Mouse (Mus musculus) intestine, embryonic 14.5 days (tissue): ENCODE measurements around the gene Usp37. TPM values are rescaled to one million over a fixed set of nuclear protein-coding genes. Genes with fewer than 3 reads are reported as not detected.

ENCODE experiments used
- ATAC-seq: fragments of 200-750 bp; cut with Nextera tagmentation; replicated peaks from 2 replicates; pipeline ENCODE4 v1.8.0; 2017; ENCODE audit warnings: low read depth, moderate number of reproducible peaks, moderate TSS enrichment, moderate library complexity; ENCODE audit not compliant: low FRiP score, low TSS enrichment
- DNase-seq: peaks from one replicate; pipeline ENCODE4 v3.0.0-alpha.2; 2018; ENCODE audit warnings: low spot score
- H3K27ac ChIP-seq: fragments of 300-500 bp; sonication (generic); 2 replicates; pipeline ENCODE4 v1.5.1; 2014; ENCODE audit warnings: low read depth, mild to moderate bottlenecking, control low read depth
- H3K27me3 ChIP-seq: fragments of 300-500 bp; sonication (generic); replicated peaks from 2 replicates; pipeline ENCODE4 v1.6.1; 2014; ENCODE audit warnings: low read length, control low read depth; ENCODE audit not compliant: control insufficient read depth, insufficient read depth
- H3K36me3 ChIP-seq: fragments of 300-500 bp; sonication (generic); 2 replicates; pipeline ENCODE4 v1.6.1; 2014; ENCODE audit warnings: low read length, control low read depth; ENCODE audit not compliant: control insufficient read depth, insufficient read depth
- H3K4me1 ChIP-seq: fragments of 300-500 bp; sonication (generic); replicated peaks from 2 replicates; pipeline ENCODE4 v1.6.1; 2014; ENCODE audit warnings: low read length, control low read depth, mixed read lengths; ENCODE audit not compliant: control insufficient read depth, insufficient read depth
- H3K4me2 ChIP-seq: fragments of 300-500 bp; sonication (generic); 2 replicates; pipeline ENCODE4 v1.6.1; 2014; ENCODE audit warnings: low read length
- H3K4me3 ChIP-seq: fragments of 300-500 bp; sonication (generic); 2 replicates; pipeline ENCODE4 v1.5.1; 2014; ENCODE audit warnings: low read depth, low read length, control low read depth, mixed read lengths
- H3K9ac ChIP-seq: fragments of 300-500 bp; sonication (generic); 2 replicates; pipeline ENCODE4 v1.6.1; 2014; ENCODE audit warnings: mild to moderate bottlenecking, low read length
- H3K9me3 ChIP-seq: fragments of 300-500 bp; sonication (generic); 2 replicates; pipeline ENCODE4 v1.6.1; 2016; ENCODE audit warnings: low read length, control low read depth; ENCODE audit not compliant: control insufficient read depth
- WGBS: fragments of 180-500 bp; shearing (Covaris S2); extraction: QIAGEN DNeasy Blood & Tissue Kit; methylation state at CpG from one replicate; pipeline ENCODE4 v1.1.7; 2014; 5-methylcytosine and 5-hydroxymethylcytosine counted together
- polyA plus RNA-seq: library from polyadenylated mRNA; unstranded; fragments of >200 nt; fragmentation: Nextera tagmentation; extraction: Ambion mirVana; gene quantifications from 2 replicates; pipeline ENCODE4 v1.2.1, GENCODE M21; 2014

The Usp37 gene
- polyA plus RNA-seq, 1 experiment from 2014 or later: 34.8 TPM

DNA sequence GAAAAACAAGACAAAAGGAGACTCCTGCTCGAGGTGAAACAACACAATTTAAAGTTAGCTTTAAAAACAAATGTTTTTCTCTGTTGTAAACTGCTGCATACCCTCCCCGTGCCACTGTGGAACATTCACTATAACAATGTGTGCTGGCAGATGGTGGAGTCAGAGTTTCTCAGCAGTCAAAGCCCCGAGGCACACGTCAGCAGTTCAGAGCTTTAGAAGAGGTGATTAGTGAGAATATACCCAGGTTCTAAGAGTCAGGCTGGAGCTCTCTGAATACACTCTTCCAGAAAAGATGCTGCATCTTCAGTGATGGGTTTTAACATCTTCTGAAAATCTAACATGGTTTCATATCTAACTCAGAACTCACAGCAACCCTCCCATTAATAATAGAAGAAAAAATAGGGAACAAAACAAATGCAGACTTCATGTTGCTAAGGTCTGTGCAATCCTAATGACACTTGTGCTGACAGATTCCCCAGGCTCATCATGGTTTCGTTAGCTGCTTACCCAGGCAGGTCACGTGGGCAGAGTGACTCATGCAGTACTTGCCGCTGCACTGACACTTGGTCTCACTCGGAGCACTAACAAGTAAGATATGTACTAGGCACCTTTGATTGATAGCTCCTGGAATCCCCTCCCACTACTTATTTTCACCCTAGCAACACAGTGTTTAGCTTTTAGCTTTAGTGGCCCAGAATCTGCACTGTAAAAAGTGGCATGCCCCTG lies 106.2 kb downstream of the Usp37 start:
- peaks cover 88% of the 10 kb centered on the region for H3K36me3 ChIP-seq
- H3K9ac ChIP-seq: no peak overlapping the region
- ATAC-seq: 0 out of 2 replicates have a peak, but pooled peaks have one; percentile 34

DNA sequence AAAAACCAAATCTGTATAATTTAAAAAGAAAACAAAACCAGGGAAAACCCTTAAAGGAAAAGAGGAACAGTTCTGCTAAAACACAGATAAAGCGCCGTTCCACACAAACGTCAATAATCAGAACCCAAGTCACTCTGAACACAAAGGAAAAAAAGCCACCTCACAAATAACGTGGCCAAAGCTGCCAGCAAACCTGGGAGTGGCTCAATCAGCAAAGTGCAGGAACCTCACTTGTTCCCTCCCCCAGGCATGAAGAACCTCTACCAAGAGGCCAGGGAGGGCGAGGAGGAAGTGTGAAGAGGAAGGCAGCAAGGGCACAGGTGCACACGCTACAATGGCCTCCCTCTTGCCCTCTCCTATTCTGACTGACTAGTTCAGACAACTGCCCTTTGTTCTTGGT lies 108.5 kb downstream of the Usp37 start:
- peaks cover 80% of the 10 kb centered on the region for H3K36me3 ChIP-seq
- no peak for DNase-seq
- H3K27ac ChIP-seq: no peak overlapping the region

More for the DNA sequence above, 106.2 kb downstream of the Usp37 start:
- no peak overlapping the region for H3K4me3 ChIP-seq
- no peaks in the 10 kb centered on the region for H3K27me3 ChIP-seq
- H3K4me1 ChIP-seq: no peaks in the 10 kb centered on the region; the same call in 1 of the 2 replicates
- no peaks in the 10 kb centered on the region for H3K9me3 ChIP-seq
- H3K27ac ChIP-seq: no peak overlapping the region
- H3K4me2 ChIP-seq: no peak overlapping the region
- 69% methylated on average over 8 of the region's 8 CpGs for WGBS
- DNase-seq: no peak

DNA sequence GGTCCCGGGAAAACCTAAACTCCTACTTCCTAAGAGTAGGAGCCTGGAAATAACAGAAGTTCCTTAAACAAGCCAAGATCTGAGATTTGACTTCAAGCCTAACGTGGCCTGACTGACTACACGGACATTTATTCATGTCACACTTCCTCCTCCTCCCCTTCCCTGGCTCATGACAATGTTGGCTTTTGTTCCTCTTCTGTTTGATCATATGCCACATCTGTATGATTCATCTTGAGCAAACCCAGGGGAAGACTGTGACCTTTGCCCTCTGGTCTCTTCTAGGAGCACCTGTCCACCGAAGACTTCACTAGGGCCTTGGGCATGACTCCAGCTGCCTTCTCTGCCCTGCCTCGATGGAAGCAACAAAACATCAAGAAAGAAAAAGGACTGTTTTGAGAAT lies 109.5 kb downstream of the Usp37 start:
- DNase-seq (no peak), ATAC-seq (peak; percentile 30)
- no peaks in the 10 kb centered on the region for H3K9me3 ChIP-seq
- H3K36me3 ChIP-seq: peaks cover 70% of the 10 kb centered on the region
- H3K4me2 ChIP-seq: no peak overlapping the region
- H3K4me3 ChIP-seq: no peak overlapping the region
- no peaks in the 10 kb centered on the region for H3K27me3 ChIP-seq
- 45% methylated on average over 5 of the region's 5 CpGs for WGBS
- peak overlapping the region; percentile 62; the same call in 1 of the 2 replicates for H3K27ac ChIP-seq
- H3K4me1 ChIP-seq: no peaks in the 10 kb centered on the region; the same call in 1 of the 2 replicates
- no peak overlapping the region for H3K9ac ChIP-seq

More for the DNA sequence above, 108.5 kb downstream of the Usp37 start:
- H3K9ac ChIP-seq: no peak overlapping the region
- no peaks in the 10 kb centered on the region for H3K27me3 ChIP-seq
- H3K4me2 ChIP-seq: no peak overlapping the region
- H3K4me1 ChIP-seq: no peaks in the 10 kb centered on the region; the same call in 1 of the 2 replicates
- H3K4me3 ChIP-seq: no peak overlapping the region
- WGBS: 74% methylated on average over 5 of the region's 6 CpGs
- H3K9me3 ChIP-seq: no peaks in the 10 kb centered on the region
- ATAC-seq: no peak

DNA sequence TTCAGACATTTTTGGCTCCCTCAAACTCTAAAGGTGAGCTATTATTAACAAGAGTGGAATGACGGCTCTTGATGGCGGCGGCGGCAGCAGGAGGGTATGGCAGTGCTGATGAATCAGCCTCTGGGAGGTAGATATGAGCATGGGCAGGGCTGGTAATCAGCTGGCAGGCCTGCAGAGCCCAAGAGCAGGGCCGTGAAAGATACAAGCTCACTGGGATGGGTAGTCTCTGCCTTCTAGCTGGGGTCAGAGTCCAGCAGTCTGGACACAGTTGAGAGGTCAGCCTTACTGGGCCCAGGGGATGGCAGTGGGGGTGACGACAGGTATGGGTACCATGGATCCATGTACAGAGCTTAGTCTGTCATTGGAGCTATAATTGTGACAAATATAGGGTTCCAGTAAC lies 110.9 kb downstream of the Usp37 start:
- WGBS: 89% methylated on average over 6 of the region's 6 CpGs

DNA sequence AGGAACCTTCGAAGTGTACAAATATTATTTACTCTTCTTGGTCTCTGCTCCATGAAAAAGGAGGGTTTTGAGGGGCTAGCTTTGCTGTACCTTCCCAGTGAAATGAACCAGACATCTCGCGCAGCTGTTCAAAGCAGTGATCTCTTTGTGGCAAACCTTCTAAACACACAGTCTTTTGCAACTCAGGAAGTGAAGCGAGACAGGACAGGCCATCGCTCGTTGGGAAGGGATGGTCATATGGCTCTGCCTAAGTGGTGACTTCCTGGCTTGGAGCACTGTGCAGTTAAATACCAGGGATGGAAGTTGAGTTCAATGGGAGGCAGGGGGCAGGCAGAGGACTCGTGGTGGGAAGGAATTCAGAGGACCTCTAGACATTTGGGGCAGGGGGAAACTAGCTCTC lies 118.2 kb downstream of the Usp37 start:
- H3K4me2 ChIP-seq: no peak overlapping the region
- 41% methylated on average over 7 of the region's 7 CpGs for WGBS
- DNase-seq (no peak), ATAC-seq (no peak)
- H3K9me3 ChIP-seq: no peaks in the 10 kb centered on the region
- H3K27ac ChIP-seq: no peak overlapping the region
- no peaks in the 10 kb centered on the region for H3K27me3 ChIP-seq
- H3K9ac ChIP-seq: no peak overlapping the region
- 0 out of 2 replicates have a peak, but pooled peaks cover 4% of the 10 kb centered on the region for H3K36me3 ChIP-seq
- H3K4me1 ChIP-seq: peaks cover 4% of the 10 kb centered on the region
- no peak overlapping the region for H3K4me3 ChIP-seq

More for the DNA sequence above, 110.9 kb downstream of the Usp37 start:
- H3K4me2 ChIP-seq: no peak overlapping the region
- ATAC-seq (no peak), DNase-seq (no peak)
- H3K27me3 ChIP-seq: no peaks in the 10 kb centered on the region
- H3K4me1 ChIP-seq: no peaks in the 10 kb centered on the region; the same call in 1 of the 2 replicates
- no peak overlapping the region for H3K27ac ChIP-seq
- H3K9ac ChIP-seq: no peak overlapping the region
- no peak overlapping the region for H3K4me3 ChIP-seq
- no peaks in the 10 kb centered on the region for H3K9me3 ChIP-seq
- H3K36me3 ChIP-seq: peaks cover 57% of the 10 kb centered on the region

- H3K9ac ChIP-seq: no peak overlapping the region
- 0 out of 2 replicates have a peak, but pooled peaks cover 4% of the 10 kb centered on the region for H3K36me3 ChIP-seq
- ATAC-seq (no peak), DNase-seq (no peak)
- no peak overlapping the region for H3K4me3 ChIP-seq
- no peaks in the 10 kb centered on the region for H3K9me3 ChIP-seq
- H3K4me1 ChIP-seq: peaks cover 4% of the 10 kb centered on the region
- 39% methylated on average over 8 of the region's 8 CpGs for WGBS
- no peaks in the 10 kb centered on the region for H3K27me3 ChIP-seq
- no peak overlapping the region for H3K4me2 ChIP-seq
- H3K27ac ChIP-seq: no peak overlapping the region
These were observed 120.9 kb downstream of the Usp37 start for GRCm38 (mm10) chr1:74423147-74423546.

- 53% methylated on average over 9 of the region's 9 CpGs for WGBS
- Histone ChIP-seq H3K9me3 (no peaks in the 10 kb centered on the region), H3K4me1 (no peaks in the 10 kb centered on the region), H3K4me2 (no peak overlapping the region), H3K9ac (no peak overlapping the region), H3K27ac (no peak overlapping the region), H3K4me3 (no peak overlapping the region), H3K27me3 (no peaks in the 10 kb centered on the region), H3K36me3 (no peaks in the 10 kb centered on the region)
- DNase-seq (no peak), ATAC-seq (no peak)
These were observed 124.7 kb downstream of the Usp37 start for GRCm38 (mm10) chr1:74419440-74419794.

DNA sequence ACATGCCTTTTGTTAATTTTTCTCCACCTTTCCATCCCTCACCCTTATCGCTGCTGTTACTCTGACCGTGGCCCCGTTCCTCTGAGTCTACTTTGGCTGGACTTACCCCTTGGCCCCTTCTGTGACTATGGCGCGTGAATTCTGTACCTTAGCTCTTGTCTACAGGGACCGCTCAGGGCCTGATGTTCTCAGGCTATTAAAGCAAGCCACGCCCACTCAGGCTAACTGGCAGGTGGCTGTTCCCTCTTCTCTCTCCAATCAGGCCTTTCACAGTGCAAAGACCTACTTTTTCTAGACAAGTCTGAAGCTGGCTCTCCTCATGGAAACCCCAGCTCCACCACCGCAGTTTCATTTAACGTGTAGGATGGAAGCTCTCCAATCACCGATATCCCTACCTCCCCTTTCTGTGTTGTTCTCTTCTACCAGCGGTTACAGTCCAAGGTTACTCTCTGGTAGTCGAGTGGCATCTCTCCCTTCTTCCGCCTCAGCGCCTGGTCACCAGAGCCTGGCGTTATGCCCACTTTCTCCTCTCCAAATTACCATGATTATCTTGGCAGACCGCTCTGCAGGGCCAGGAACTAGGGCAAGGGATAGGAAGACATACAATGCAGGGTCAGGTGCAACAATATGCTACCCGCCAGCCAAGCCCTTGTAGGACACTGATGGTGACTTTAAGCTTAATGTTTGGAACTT lies 125.2 kb downstream of the Usp37 start:
- Histone ChIP-seq H3K36me3 (no peaks in the 10 kb centered on the region), H3K27ac (no peak overlapping the region), H3K27me3 (no peaks in the 10 kb centered on the region), H3K4me1 (no peaks in the 10 kb centered on the region), H3K4me2 (no peak overlapping the region), H3K4me3 (no peak overlapping the region), H3K9ac (no peak overlapping the region), H3K9me3 (no peaks in the 10 kb centered on the region)
- no peak for ATAC-seq
- no peak for DNase-seq
- WGBS: 78% methylated on average over 17 of the region's 17 CpGs
